Mouse (Mus musculus) ES-Bruce4 (cell line): ENCODE measurements at regions not wholly inside any gene's neighbourhood (a gene's known extent, or its start where the extent isn't known, plus 50 kb on each side); places are given as distances from the start of the nearest gene placed in this dataset.

Experiments used
- CTCF ChIP-seq: IDR thresholded peaks from one replicate; pipeline ENCODE4 v1.8.1; 2011; ENCODE audit warnings: low read depth, low read length
- EP300 ChIP-seq: IDR thresholded peaks from 2 replicates; pipeline ENCODE4 v1.6.1; 2011; ENCODE audit warnings: low read depth, low read length; ENCODE audit not compliant: insufficient read depth
- POLR2A ChIP-seq: IDR thresholded peaks from one replicate; pipeline ENCODE4 v1.8.1; 2011; ENCODE audit warnings: low read length; ENCODE audit not compliant: insufficient read depth

DNA sequence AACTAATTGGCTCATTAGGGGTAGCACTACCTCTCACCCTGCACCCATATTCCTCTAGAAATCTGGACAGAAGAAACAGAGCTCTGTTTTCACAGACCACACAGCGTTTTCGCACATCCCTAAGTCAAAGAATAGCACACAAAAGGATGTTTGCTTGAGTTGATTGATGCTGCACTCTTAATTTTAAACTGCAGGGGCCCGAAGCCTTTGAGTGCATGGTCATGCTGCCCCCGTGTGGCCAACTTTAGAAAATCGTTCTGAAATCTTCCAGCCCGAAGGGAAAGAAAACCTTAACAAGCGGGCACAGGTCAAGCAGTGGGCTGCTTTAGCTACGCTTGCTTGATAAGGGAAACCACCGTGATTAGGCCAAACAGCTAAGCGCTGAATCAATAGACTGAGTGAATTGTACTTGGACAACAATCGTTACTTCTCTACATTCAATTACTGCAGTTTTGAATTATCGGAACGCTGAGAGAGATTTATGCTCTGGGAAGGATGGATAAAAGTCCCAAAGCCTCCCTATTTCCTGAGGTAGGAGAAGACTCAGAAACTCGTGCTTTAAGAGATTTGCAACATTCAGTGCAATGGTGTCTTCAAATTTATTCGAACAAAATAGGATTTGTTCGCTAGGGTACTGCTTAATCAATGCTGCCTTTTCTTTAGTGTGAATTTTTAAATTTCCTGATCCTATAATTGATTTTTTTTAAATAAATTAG is 490.1 kb upstream of the Lcorl start:
- TF ChIP-seq CTCF (peak; percentile 61), POLR2A (no peak), EP300 (no peak)
